Mouse (Mus musculus) neural tube, embryonic 15.5 days (tissue): ENCODE data around the gene Zbtb5. TPM values are rescaled to one million over a fixed set of nuclear protein-coding genes. Genes with fewer than 3 reads are reported as not detected.
A peak's percentile ranks its signal among the peaks of the same experiment; 100 is the strongest.

Experiments used
- ATAC-seq: fragments of 200-750 bp; cut with Nextera tagmentation; 2 replicates; pipeline ENCODE4 v1.8.0; 2017; ENCODE audit warnings: mild to moderate bottlenecking, moderate TSS enrichment, moderate library complexity; ENCODE audit not compliant: low FRiP score
- H3K27ac ChIP-seq: fragments of 300-500 bp; sonication (generic); replicated peaks from 2 replicates; pipeline ENCODE4 v1.5.1; 2015; ENCODE audit warnings: mild to moderate bottlenecking, inconsistent platforms
- H3K27me3 ChIP-seq: fragments of 300-500 bp; sonication (generic); replicated peaks from 2 replicates; pipeline ENCODE4 v1.6.1; 2015; ENCODE audit warnings: inconsistent platforms
- H3K36me3 ChIP-seq: fragments of 300-500 bp; sonication (generic); 2 replicates; pipeline ENCODE4 v1.6.1; 2015; ENCODE audit warnings: inconsistent platforms
- H3K4me1 ChIP-seq: fragments of 300-500 bp; sonication (generic); 2 replicates; pipeline ENCODE4 v1.6.1; 2015; ENCODE audit warnings: inconsistent platforms
- H3K4me2 ChIP-seq: fragments of 300-500 bp; sonication (generic); 2 replicates; pipeline ENCODE4 v1.6.1; 2015; ENCODE audit warnings: inconsistent platforms, mild to moderate bottlenecking, moderate library complexity
- H3K4me3 ChIP-seq: fragments of 300-500 bp; sonication (generic); replicated peaks from 2 replicates; pipeline ENCODE4 v1.5.1; 2015; ENCODE audit warnings: mild to moderate bottlenecking, inconsistent platforms
- H3K9ac ChIP-seq: fragments of 300-500 bp; sonication (generic); replicated peaks from 2 replicates; pipeline ENCODE4 v1.6.1; 2015; ENCODE audit warnings: mild to moderate bottlenecking, inconsistent platforms
- H3K9me3 ChIP-seq: fragments of 300-500 bp; sonication (generic); replicated peaks from 2 replicates; pipeline ENCODE4 v1.6.1; 2016; ENCODE audit warnings: inconsistent platforms
- WGBS: fragments of 180-500 bp; shearing (Covaris S2); methylation state at CpG from one replicate; pipeline ENCODE4 v1.1.7; 2015; ENCODE audit warnings: mixed read lengths; 5-methylcytosine and 5-hydroxymethylcytosine counted together
- polyA plus RNA-seq: library from polyadenylated mRNA; unstranded; fragments of >200 nt; fragmentation: Nextera tagmentation; extraction: Ambion mirVana; gene quantifications from 2 replicates; pipeline ENCODE4 v1.2.1, GENCODE M21; 2015

The Zbtb5 gene
- polyA plus RNA-seq, 1 experiment from 2014 or later: 34.2 TPM

DNA sequence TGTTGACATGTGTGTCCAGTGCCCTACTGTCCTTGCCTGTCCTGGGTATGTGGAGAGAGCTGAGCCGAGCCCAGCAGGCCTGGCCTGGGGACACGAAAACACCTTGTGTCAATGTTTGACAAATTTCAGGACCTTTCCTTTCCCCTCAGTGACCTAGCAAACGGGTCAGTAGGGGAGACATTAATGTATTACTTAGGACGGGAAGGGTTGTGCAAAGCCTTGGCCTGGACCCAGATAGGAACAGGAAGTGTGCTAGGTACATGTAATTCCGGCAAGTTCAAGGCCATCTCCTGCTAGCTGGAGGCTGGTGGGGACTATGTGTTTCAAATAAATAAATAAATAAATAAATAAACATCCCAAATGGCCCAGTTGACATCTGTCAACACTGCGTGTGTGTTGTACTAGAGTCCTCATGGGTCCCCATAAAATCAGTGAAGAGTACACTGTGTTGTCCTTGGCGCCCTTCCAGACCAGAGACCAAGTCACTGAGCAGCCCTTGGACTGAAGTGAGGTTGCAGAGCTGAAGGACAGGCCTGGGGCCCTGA lies 32.3 kb downstream of the Zbtb5 start:
- Histone ChIP-seq H3K9me3 (no peaks in the 10 kb centered on the region), H3K27me3 (no peaks in the 10 kb centered on the region), H3K9ac (no peak overlapping the region), H3K4me1 (peaks cover 32% of the 10 kb centered on the region), H3K36me3 (no peaks in the 10 kb centered on the region; the same call in 1 of the 2 replicates), H3K27ac (no peak overlapping the region), H3K4me2 (no peak overlapping the region), H3K4me3 (no peak overlapping the region)
- 76% methylated on average over 7 of the region's 7 CpGs for WGBS
- no peak for ATAC-seq

GRCm38 (mm10) chr4:44978175-44978574 lies 34.0 kb downstream of the Zbtb5 start:
- Histone ChIP-seq H3K4me2 (no peak overlapping the region), H3K36me3 (no peaks in the 10 kb centered on the region), H3K9me3 (no peaks in the 10 kb centered on the region), H3K4me1 (peaks cover 33% of the 10 kb centered on the region), H3K27me3 (no peaks in the 10 kb centered on the region), H3K9ac (no peak overlapping the region), H3K27ac (no peak overlapping the region), H3K4me3 (no peak overlapping the region)
- no peak for ATAC-seq
- 85% methylated on average over 5 of the region's 5 CpGs for WGBS

GRCm38 (mm10) chr4:44976921-44977710 lies 35.1 kb downstream of the Zbtb5 start:
- whole genome bisulfite sequencing: 92% methylated on average over 10 of the region's 10 CpGs
- Histone ChIP-seq H3K4me2 (no peak overlapping the region), H3K4me1 (peaks cover 29% of the 10 kb centered on the region), H3K27me3 (no peaks in the 10 kb centered on the region), H3K4me3 (no peak overlapping the region), H3K27ac (no peak overlapping the region), H3K9me3 (no peaks in the 10 kb centered on the region), H3K36me3 (no peaks in the 10 kb centered on the region), H3K9ac (no peak overlapping the region)
- no peak for ATAC-seq

GRCm38 (mm10) chr4:44976026-44976615 lies 36.1 kb downstream of the Zbtb5 start:
- Histone ChIP-seq H3K4me3 (no peak overlapping the region), H3K9me3 (no peaks in the 10 kb centered on the region), H3K27ac (no peak overlapping the region), H3K27me3 (no peaks in the 10 kb centered on the region), H3K4me1 (peaks cover 19% of the 10 kb centered on the region), H3K4me2 (no peak overlapping the region), H3K36me3 (no peaks in the 10 kb centered on the region), H3K9ac (no peak overlapping the region)
- no peak for ATAC-seq
- WGBS: 81% methylated on average over 6 of the region's 6 CpGs

DNA sequence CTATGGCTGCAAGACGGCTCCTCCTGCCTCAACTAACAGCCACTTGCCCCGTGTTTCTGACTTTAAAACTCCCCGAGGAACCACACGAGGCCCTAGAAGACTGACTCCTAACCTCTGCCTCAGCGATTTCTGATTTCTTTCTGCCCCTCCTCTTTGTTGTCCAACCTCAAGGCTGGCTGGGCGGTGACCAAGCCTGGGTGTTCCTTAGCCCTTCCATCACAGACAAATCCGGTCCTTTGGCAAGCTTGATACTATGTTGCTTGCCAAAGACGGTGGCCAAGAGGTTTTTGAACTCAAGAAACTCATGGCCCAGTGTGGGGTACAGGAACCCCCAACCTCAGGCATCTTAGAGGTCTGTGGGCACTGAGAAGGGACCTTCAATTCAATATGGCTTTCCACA lies 37.9 kb downstream of the Zbtb5 start:
- Histone ChIP-seq H3K27ac (no peak overlapping the region), H3K4me2 (no peak overlapping the region), H3K4me1 (peaks cover 5% of the 10 kb centered on the region), H3K9me3 (no peaks in the 10 kb centered on the region), H3K36me3 (no peaks in the 10 kb centered on the region), H3K4me3 (no peak overlapping the region), H3K27me3 (no peaks in the 10 kb centered on the region), H3K9ac (no peak overlapping the region)
- 81% methylated on average over 8 of the region's 8 CpGs for WGBS
- no peak for ATAC-seq

GRCm38 (mm10) chr4:44973871-44974270 lies 38.3 kb downstream of the Zbtb5 start:
- Histone ChIP-seq H3K36me3 (no peaks in the 10 kb centered on the region), H3K4me3 (no peak overlapping the region), H3K4me1 (peaks cover 5% of the 10 kb centered on the region), H3K9ac (no peak overlapping the region), H3K4me2 (peak overlapping the region; percentile 39), H3K27me3 (no peaks in the 10 kb centered on the region), H3K27ac (no peak overlapping the region), H3K9me3 (no peaks in the 10 kb centered on the region)
- ATAC-seq: no peak
- 59% methylated on average over 14 of the region's 14 CpGs for WGBS

- ATAC-seq: peak; percentile 47; the same call in 1 of the 2 replicates
- no peaks in the 10 kb centered on the region for H3K27me3 ChIP-seq
- no peak overlapping the region for H3K4me3 ChIP-seq
- H3K9ac ChIP-seq: no peak overlapping the region
- no peaks in the 10 kb centered on the region for H3K9me3 ChIP-seq
- 14% methylated on average over 9 of the region's 9 CpGs for WGBS
- H3K27ac ChIP-seq: no peak overlapping the region
- peaks cover 5% of the 10 kb centered on the region for H3K4me1 ChIP-seq
- peak overlapping the region; percentile 39 for H3K4me2 ChIP-seq
- no peaks in the 10 kb centered on the region for H3K36me3 ChIP-seq
Measured at GRCm38 (mm10) chr4:44973450-44973849, 38.8 kb downstream of the Zbtb5 start.

DNA sequence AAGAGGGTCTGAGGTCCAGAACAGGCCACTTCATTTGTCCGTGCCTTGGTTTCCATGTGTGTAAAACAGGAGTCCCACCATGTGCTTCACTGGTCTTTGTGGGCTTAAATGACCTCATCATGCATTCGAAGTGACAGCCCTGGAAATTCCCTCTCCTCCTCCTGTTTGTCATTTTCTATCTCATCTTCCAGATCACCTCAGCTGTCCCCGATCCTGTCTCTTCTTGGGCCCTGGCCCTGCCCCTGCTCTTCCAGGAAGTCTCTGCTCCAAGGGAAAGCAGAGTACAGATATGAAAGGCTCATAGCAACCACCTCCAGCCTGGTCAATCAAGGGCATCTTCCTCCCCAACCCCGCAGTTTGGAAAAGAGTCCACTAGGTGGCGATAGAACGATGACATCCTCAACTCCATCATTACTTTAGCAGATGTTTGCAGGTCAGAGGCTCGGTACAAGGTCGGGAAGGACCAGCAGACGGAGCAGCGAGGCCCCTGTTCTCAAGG lies 41.6 kb downstream of the Zbtb5 start:
- 21% methylated on average over 10 of the region's 10 CpGs for WGBS
- ATAC-seq: no peak
- Histone ChIP-seq H3K27me3 (no peaks in the 10 kb centered on the region), H3K4me1 (peaks cover 5% of the 10 kb centered on the region), H3K9ac (no peak overlapping the region), H3K27ac (no peak overlapping the region), H3K4me2 (no peak overlapping the region), H3K36me3 (no peaks in the 10 kb centered on the region), H3K9me3 (no peaks in the 10 kb centered on the region), H3K4me3 (no peak overlapping the region)

- no peaks in the 10 kb centered on the region for H3K36me3 ChIP-seq
- H3K4me2 ChIP-seq: no peak overlapping the region
- peaks cover 5% of the 10 kb centered on the region for H3K4me1 ChIP-seq
- H3K9me3 ChIP-seq: no peaks in the 10 kb centered on the region
- H3K27me3 ChIP-seq: no peaks in the 10 kb centered on the region
- H3K9ac ChIP-seq: no peak overlapping the region
- H3K4me3 ChIP-seq: no peak overlapping the region
- no peak for ATAC-seq
- 88% methylated on average over 7 of the region's 7 CpGs for WGBS
- H3K27ac ChIP-seq: no peak overlapping the region
Measured at GRCm38 (mm10) chr4:44970056-44970455, 42.2 kb downstream of the Zbtb5 start.

DNA sequence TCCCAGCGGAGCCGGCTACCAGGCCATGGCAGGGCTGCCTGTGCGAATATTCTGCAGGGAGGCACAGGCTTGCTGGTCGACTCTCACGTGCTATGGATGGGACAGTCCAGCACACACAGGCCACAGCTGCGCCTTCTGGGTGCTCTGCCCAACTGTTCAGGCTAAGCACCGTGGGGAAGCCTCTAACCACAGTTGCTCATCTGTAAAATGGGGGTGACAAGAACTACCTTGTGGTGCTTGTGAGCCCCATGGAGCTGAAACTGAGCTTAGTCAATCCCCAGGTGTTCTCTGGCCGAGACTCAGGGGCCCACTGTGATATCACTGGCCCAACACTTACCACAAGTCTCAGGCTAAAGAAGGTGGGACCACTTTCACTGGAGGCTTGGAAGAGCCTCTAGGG lies 44.8 kb downstream of the Zbtb5 start:
- Histone ChIP-seq H3K9ac (no peak overlapping the region), H3K36me3 (no peaks in the 10 kb centered on the region), H3K4me1 (no peaks in the 10 kb centered on the region), H3K9me3 (no peaks in the 10 kb centered on the region), H3K4me2 (no peak overlapping the region), H3K27ac (no peak overlapping the region), H3K4me3 (no peak overlapping the region), H3K27me3 (no peaks in the 10 kb centered on the region)
- ATAC-seq: no peak
- 89% methylated on average over 8 of the region's 8 CpGs for WGBS

GRCm38 (mm10) chr4:44965736-44966135 lies 46.5 kb downstream of the Zbtb5 start:
- no peaks in the 10 kb centered on the region for H3K36me3 ChIP-seq
- H3K27ac ChIP-seq: no peak overlapping the region
- no peaks in the 10 kb centered on the region for H3K4me1 ChIP-seq
- 96% methylated on average over 3 of the region's 3 CpGs for WGBS
- no peak overlapping the region for H3K4me3 ChIP-seq
- no peaks in the 10 kb centered on the region for H3K27me3 ChIP-seq
- no peaks in the 10 kb centered on the region for H3K9me3 ChIP-seq
- H3K9ac ChIP-seq: no peak overlapping the region
- ATAC-seq: no peak
- no peak overlapping the region for H3K4me2 ChIP-seq

DNA sequence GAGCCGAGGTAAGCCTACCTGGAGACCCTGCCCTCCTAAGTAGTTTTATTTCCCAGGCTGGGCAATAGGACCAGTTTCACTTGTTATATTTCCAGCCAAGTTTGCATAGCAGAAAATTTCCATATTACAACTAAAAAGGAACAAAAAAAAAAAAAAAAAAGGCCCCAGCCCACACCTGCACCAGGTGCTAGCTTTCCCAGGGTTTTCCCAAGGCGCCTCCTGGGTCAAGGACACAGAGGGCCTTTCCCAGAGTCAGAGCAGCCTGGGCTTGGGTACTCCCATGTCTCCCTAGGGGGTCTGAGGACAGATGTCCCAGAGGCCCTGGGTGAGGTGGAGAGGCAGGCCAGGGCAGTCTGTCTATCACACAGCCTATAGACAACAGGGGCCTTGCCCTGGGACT lies 47.0 kb downstream of the Zbtb5 start:
- no peak overlapping the region for H3K9ac ChIP-seq
- H3K4me3 ChIP-seq: no peak overlapping the region
- no peaks in the 10 kb centered on the region for H3K4me1 ChIP-seq
- no peak overlapping the region for H3K27ac ChIP-seq
- H3K9me3 ChIP-seq: no peaks in the 10 kb centered on the region
- no peaks in the 10 kb centered on the region for H3K36me3 ChIP-seq
- 94% methylated on average over 2 of the region's 2 CpGs for WGBS
- H3K4me2 ChIP-seq: no peak overlapping the region
- no peaks in the 10 kb centered on the region for H3K27me3 ChIP-seq
- ATAC-seq: no peak
